In genomic region chr4:130918805-130919749, GRCm38 (mm10) we compare ENCODE assay signal across 13 mouse cellular contexts. TPM values are rescaled to one million over a fixed set of nuclear protein-coding genes. Genes with fewer than 3 reads are reported as not detected.
DNase-seq lines count a peak whose midpoint lies in the region; ATAC-seq lines count a peak whose summit lies in the region.
"Had no signal": no experiment of that assay in that cellular context is flagged by ENCODE, and none has a peak within 500 bp of the region (broad histone marks: within the 10 kb centered on the region; RNA-seq: fewer than 3 reads in every experiment).

No protein-coding gene starts in this region.

- 0 out of 2 replicates have a peak, but pooled peaks have one; percentile 13 for ATAC-seq in liver, embryonic 13.5 days (ENCODE audit: low read depth)
- ATAC-seq in liver, embryonic 11.5 days (replicated peaks; ENCODE audit: low FRiP score), result no peak
- peak; percentile 32 for ATAC-seq in CD4-positive, CD25-positive, alpha-beta regulatory T cell, adult 4 months
- ATAC-seq in inflammation-experienced regulatory T-cells, adult 6 months, result peak; percentile 41

- no peak overlapping the region for H3K4me3 ChIP-seq in liver, embryonic 13.5 days (replicated peaks)
- H3K4me3 ChIP-seq in liver, embryonic 11.5 days (ENCODE audit: low read depth, low read length), result no peak overlapping the region
- H3K4me3 ChIP-seq: heart, embryonic 12.5 days had no signal

- DNase-seq in liver, embryonic 13.5 days, result no peak
- no peak for DNase-seq in liver, embryonic 11.5 days (ENCODE audit: low spot score)
- peak; percentile 47 to 48 for DNase-seq in B cell, adult 2 months
- DNase-seq in embryo, embryonic 10.5 days (ENCODE audit: low spot score), result no peak
- DNase-seq in kidney, postnatal 25 days, result no peak
- DNase-seq: adrenal gland, postnatal 10 days; cerebellum, adult 11-12 months; right cerebral cortex, postnatal 25 days had no signal

- peaks cover 51% of the 10 kb centered on the region for H3K4me1 ChIP-seq in liver, embryonic 13.5 days (replicated peaks)
- peaks cover 36% of the 10 kb centered on the region for H3K4me1 ChIP-seq in liver, embryonic 11.5 days (replicated peaks; ENCODE audit: control insufficient read depth, insufficient read depth, low read length)

- H3K9ac ChIP-seq in liver, embryonic 13.5 days, result no peak overlapping the region
- no peak overlapping the region for H3K9ac ChIP-seq in liver, embryonic 11.5 days (ENCODE audit: low read depth, low read length)
- H3K9ac ChIP-seq: heart, embryonic 12.5 days had no signal

- no peaks in the 10 kb centered on the region for H3K36me3 ChIP-seq in liver, embryonic 13.5 days
- H3K36me3 ChIP-seq in liver, embryonic 11.5 days (ENCODE audit: control insufficient read depth, insufficient read depth, low read length), result no peaks in the 10 kb centered on the region
- H3K36me3 ChIP-seq: heart, embryonic 12.5 days had no signal

- no peaks in the 10 kb centered on the region for H3K27me3 ChIP-seq in liver, embryonic 13.5 days
- no peaks in the 10 kb centered on the region for H3K27me3 ChIP-seq in liver, embryonic 11.5 days (replicated peaks; ENCODE audit: control insufficient read depth, insufficient read depth, low read length)

- WGBS in liver, embryonic 13.5 days (ENCODE audit: insufficient replicate concordance), result 46% methylated on average over 10 of the region's 10 CpGs
- WGBS in liver, embryonic 11.5 days, result 62% methylated on average over 10 of the region's 10 CpGs

- no peak overlapping the region for H3K4me2 ChIP-seq in liver, embryonic 13.5 days
- H3K4me2 ChIP-seq in liver, embryonic 11.5 days, result no peak overlapping the region
- H3K4me2 ChIP-seq: heart, embryonic 12.5 days had no signal

- no peak overlapping the region for H3K27ac ChIP-seq in liver, embryonic 13.5 days
- H3K27ac ChIP-seq in liver, embryonic 11.5 days (ENCODE audit: low read depth, low read length), result no peak overlapping the region; the same call in 1 of the 2 replicates
- H3K27ac ChIP-seq: kidney, postnatal 0 days had no signal

- no peaks in the 10 kb centered on the region for H3K9me3 ChIP-seq in liver, embryonic 13.5 days (replicated peaks)
- H3K9me3 ChIP-seq in liver, embryonic 11.5 days (ENCODE audit: control insufficient read depth, low read length), result no peaks in the 10 kb centered on the region
- H3K9me3 ChIP-seq: heart, embryonic 12.5 days had no signal

RNA-seq across cellular contexts. Expression of gene Laptm5, which starts 6.2 kb away (rescaled TPM):
- polyA plus RNA-seq in liver, embryonic 13.5 days (2015; fragmentation: Nextera tagmentation; extraction: Ambion mirVana), result 54.1 and 58.3 TPM in 2 replicates
- 87.2 and 93.3 TPM in 2 replicates for polyA plus RNA-seq in liver, embryonic 11.5 days (2014; fragmentation: Nextera tagmentation; extraction: Ambion mirVana)
- polyA plus RNA-seq in CD4-positive, CD25-positive, alpha-beta regulatory T cell, adult 4 months (2017; shearing (Covaris generic)), result 1,000 to 10,000 TPM; 1,726 to 2,325 TPM
- polyA plus RNA-seq in inflammation-experienced regulatory T-cells, adult 6 months (2017; shearing (Covaris generic)), result 1,000 to 10,000 TPM; 1,760 to 2,043 (median 1,985) TPM

RNA-seq across cellular contexts. Expression of gene Matn1, which starts 25.1 kb away (rescaled TPM):
- 0.05 TPM in 2 replicates for polyA plus RNA-seq in liver, embryonic 13.5 days (2015; fragmentation: Nextera tagmentation; extraction: Ambion mirVana)
- polyA plus RNA-seq in liver, embryonic 11.5 days (2014; fragmentation: Nextera tagmentation; extraction: Ambion mirVana), result 0.29 and 0.32 TPM in 2 replicates
- polyA plus RNA-seq in CD4-positive, CD25-positive, alpha-beta regulatory T cell, adult 4 months (2017; shearing (Covaris generic)), result not detected
- not detected for polyA plus RNA-seq in inflammation-experienced regulatory T-cells, adult 6 months (2017; shearing (Covaris generic))
- polyA plus RNA-seq: intestine, embryonic 14.5 days had no signal

Comparison
In these comparisons a context has a peak if more than half of its experiments do, and no peak if none do; other contexts are left out.
1. DNase-seq: peak in B cell, adult 2 months (2 of 2); none in liver, embryonic 13.5 days (single experiment), liver, embryonic 11.5 days (single experiment), embryo, embryonic 10.5 days (single experiment) and kidney, postnatal 25 days (0 of 2).
2. RNA of gene Laptm5, which starts 6.2 kb away (polyA plus RNA-seq): 1,726 to 2,325 TPM in CD4-positive, CD25-positive, alpha-beta regulatory T cell, adult 4 months and 1,760 to 2,043 TPM in inflammation-experienced regulatory T-cells, adult 6 months; 87.2 to 93.3 TPM in liver, embryonic 11.5 days and 54.1 to 58.3 TPM in liver, embryonic 13.5 days; every median in the first group is over 10 times any median in the second.